Comparison of ENCODE assay signal across 25 mouse cellular contexts in genomic region chr17:66815921-66816320, GRCm38 (mm10).
DNase-seq lines count a peak whose midpoint lies in the region; TF ChIP-seq lines count a peak whose summit lies in the region.
"Had no signal": no experiment of that assay in that cellular context is flagged by ENCODE, and none has a peak within 500 bp of the region (broad histone marks: within the 10 kb centered on the region; RNA-seq: fewer than 3 reads in every experiment).

No protein-coding gene starts in this region.

- no peak overlapping the region for H3K4me3 ChIP-seq in layer of hippocampus, adult 2 months
- H3K4me3 ChIP-seq: embryonic facial prominence, embryonic 12.5 days; erythroblast, embryonic 14.5 days; heart, embryonic 12.5 days; left cerebral cortex, adult 2 months; limb, embryonic 10.5 days; megakaryocyte, embryonic 14.5 days; neural tube, embryonic 13.5 days; stomach, embryonic 15.5 days had no signal

- DNase-seq in cerebellum, adult 9-11 months: peak; percentile 6
- DNase-seq in cerebellum, adult 8-10 months: no peak
- no peak for DNase-seq in layer of hippocampus, adult 2 months (ENCODE audit: low spot score in 2 of 2)
- DNase-seq in layer of hippocampus, adult 11-12 months (ENCODE audit: low spot score): no peak
- peak; percentile 52 for DNase-seq in embryo, embryonic 10 days (ENCODE audit: low spot score)
- DNase-seq in mesoderm, embryonic 11.5 days (ENCODE audit: low read depth, low spot score): peak; percentile 16
- no peak for DNase-seq in spleen, postnatal 36 days (ENCODE audit: low spot score in 2 of 2)
- DNase-seq: adrenal gland, postnatal 25 days; forebrain, postnatal 0 days; heart, postnatal 14 days; kidney, adult 8-10 months; kidney, postnatal 14 days; liver, postnatal 0 days; lung, postnatal 14 days; right cerebral cortex, postnatal 14 days; spleen, adult 18-20 months; thymus, adult 2 months had no signal

- no peak overlapping the region for H3K27ac ChIP-seq in layer of hippocampus, adult 2 months
- H3K27ac ChIP-seq: embryonic facial prominence, embryonic 12.5 days; left cerebral cortex, adult 2 months; neural tube, embryonic 13.5 days; stomach, embryonic 15.5 days had no signal

- TF ChIP-seq CTCF in layer of hippocampus, adult 2 months (conservative IDR thresholded peaks at IDR 0.05): peak; percentile 10; the same call in 1 of the 2 replicates

Comparison
In these comparisons a context has a peak if more than half of its experiments do, and no peak if none do; other contexts are left out.
1. DNase-seq: peak in cerebellum, adult 9-11 months (single experiment), embryo, embryonic 10 days (single experiment) and mesoderm, embryonic 11.5 days (single experiment); none in cerebellum, adult 8-10 months (single experiment), layer of hippocampus, adult 2 months (0 of 2), layer of hippocampus, adult 11-12 months (single experiment) and spleen, postnatal 36 days (0 of 2).